In genomic region chr8:61737465-61737864, GRCm38 (mm10) we compare ENCODE assay signal across 15 mouse cellular contexts.
"Had no signal": no experiment of that assay in that cellular context is flagged by ENCODE, and none has a peak within 500 bp of the region (broad histone marks: within the 10 kb centered on the region; RNA-seq: fewer than 3 reads in every experiment).

No protein-coding gene starts in this region.

- H3K4me2 ChIP-seq: neural tube, embryonic 15.5 days; stomach, embryonic 15.5 days had no signal

- H3K9ac ChIP-seq: neural tube, embryonic 15.5 days; stomach, embryonic 15.5 days had no signal

- H3K4me1 ChIP-seq: neural tube, embryonic 15.5 days; stomach, embryonic 15.5 days had no signal

- H3K36me3 ChIP-seq: neural tube, embryonic 15.5 days; stomach, embryonic 15.5 days had no signal

- H3K27ac ChIP-seq: neural tube, embryonic 15.5 days; stomach, embryonic 15.5 days; stomach, postnatal 0 days had no signal

- H3K27me3 ChIP-seq: neural tube, embryonic 15.5 days; stomach, embryonic 15.5 days had no signal

- DNase-seq: retina, postnatal 1 day; right cerebral cortex, adult 18-20 months; right cerebral cortex, postnatal 14 days; right cerebral cortex, postnatal 25 days; right cerebral cortex, postnatal 4 days; spleen, adult 18-20 months; thymus, adult 18-20 months; thymus, adult 2 months; thymus, postnatal 14 days; thymus, postnatal 25 days; thymus, postnatal 36 days; thymus, postnatal 4 days had no signal

- H3K9me3 ChIP-seq: neural tube, embryonic 15.5 days; stomach, embryonic 15.5 days had no signal

- H3K4me3 ChIP-seq: neural tube, embryonic 15.5 days; stomach, embryonic 15.5 days had no signal
